Mouse (Mus musculus) olfactory bulb, adult 2 months (tissue): ENCODE results near the gene Vps33a. TPM values are rescaled to one million over a fixed set of nuclear protein-coding genes. Genes with fewer than 3 reads are reported as not detected.

ENCODE experiments used
- H3K27ac ChIP-seq: fragments of 200-500 bp; 2 replicates; pipeline ENCODE4 v1.5.1; 2012; ENCODE audit warnings: low read depth, low read length; ENCODE audit not compliant: insufficient read depth
- H3K4me1 ChIP-seq: fragments of 200-500 bp; 2 replicates; pipeline ENCODE4 v1.6.1; 2012; ENCODE audit warnings: low read length; ENCODE audit not compliant: control insufficient read depth, insufficient read depth
- H3K4me3 ChIP-seq: fragments of 200-500 bp; 2 replicates; pipeline ENCODE4 v1.5.1; 2012; ENCODE audit warnings: mild to moderate bottlenecking, low read depth, low read length, moderate library complexity; ENCODE audit not compliant: insufficient read depth
- CTCF ChIP-seq: fragments of 200-500 bp; IDR thresholded peaks from 2 replicates; pipeline ENCODE4 v1.5.1; 2012; ENCODE audit warnings: low read depth, mild to moderate bottlenecking, low read length, moderate library complexity; ENCODE audit not compliant: insufficient read depth
- POLR2A ChIP-seq: fragments of 200-500 bp; IDR thresholded peaks from 2 replicates; pipeline ENCODE4 v1.6.1; 2012; ENCODE audit warnings: mild to moderate bottlenecking, low read depth, low read length, moderate library complexity; ENCODE audit not compliant: insufficient read depth
- WGBS: fragments of 180-500 bp; shearing (Covaris S2); methylation state at CpG from one replicate; pipeline ENCODE4 v1.1.7; 2018; 5-methylcytosine and 5-hydroxymethylcytosine counted together
- polyA plus RNA-seq: library from polyadenylated mRNA; stranded (reverse); fragments of >200 nt; gene quantifications from 2 replicates; pipeline ENCODE4 v1.2.4, GENCODE M21; 2012; ENCODE audit warnings: low replicate concordance; ENCODE audit not compliant: missing spikeins, insufficient read depth, insufficient read length

The Vps33a gene
- polyA plus RNA-seq, 1 experiment, result not detected

- whole genome bisulfite sequencing, result 92% methylated on average over 10 of the region's 10 CpGs
- Histone ChIP-seq H3K27ac (no peak overlapping the region), H3K4me1 (no peaks in the 10 kb centered on the region), H3K4me3 (no peak overlapping the region)
- TF ChIP-seq POLR2A (no peak), CTCF (no peak)
Observed at GRCm38 (mm10) chr5:123533801-123534200, 39.0 kb downstream of the Vps33a start.

- WGBS, result 88% methylated on average over 8 of the region's 8 CpGs
- H3K4me1 ChIP-seq, result no peaks in the 10 kb centered on the region
- H3K27ac ChIP-seq, result no peak overlapping the region
- no peak overlapping the region for H3K4me3 ChIP-seq
- TF ChIP-seq CTCF (no peak), POLR2A (no peak)
Observed at GRCm38 (mm10) chr5:123530056-123530455, 42.8 kb downstream of the Vps33a start.

DNA sequence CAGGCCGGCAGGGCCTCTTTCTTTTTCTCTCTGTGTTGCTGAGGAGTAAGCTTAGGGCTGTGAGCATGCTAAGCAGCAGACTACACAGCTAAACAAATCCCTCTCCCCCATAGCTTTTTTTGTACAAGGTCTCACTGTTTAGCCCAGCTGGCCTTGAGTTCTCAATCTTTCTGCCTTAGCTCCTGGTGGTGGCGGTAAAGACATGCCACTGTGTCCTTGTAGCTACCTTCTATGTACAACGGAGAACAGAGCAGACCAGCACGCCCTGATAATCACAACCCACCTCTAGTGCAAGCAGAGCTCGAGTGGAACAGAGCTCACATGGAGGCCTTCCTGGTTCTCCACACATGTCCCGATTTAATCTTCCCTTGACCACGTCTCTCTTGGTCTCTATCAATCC, 44.2 kb downstream of the Vps33a start:
- 70% methylated on average over 7 of the region's 7 CpGs for WGBS
- TF ChIP-seq POLR2A (no peak), CTCF (no peak)
- Histone ChIP-seq H3K4me3 (no peak overlapping the region), H3K4me1 (peaks cover 6% of the 10 kb centered on the region), H3K27ac (no peak overlapping the region)

DNA sequence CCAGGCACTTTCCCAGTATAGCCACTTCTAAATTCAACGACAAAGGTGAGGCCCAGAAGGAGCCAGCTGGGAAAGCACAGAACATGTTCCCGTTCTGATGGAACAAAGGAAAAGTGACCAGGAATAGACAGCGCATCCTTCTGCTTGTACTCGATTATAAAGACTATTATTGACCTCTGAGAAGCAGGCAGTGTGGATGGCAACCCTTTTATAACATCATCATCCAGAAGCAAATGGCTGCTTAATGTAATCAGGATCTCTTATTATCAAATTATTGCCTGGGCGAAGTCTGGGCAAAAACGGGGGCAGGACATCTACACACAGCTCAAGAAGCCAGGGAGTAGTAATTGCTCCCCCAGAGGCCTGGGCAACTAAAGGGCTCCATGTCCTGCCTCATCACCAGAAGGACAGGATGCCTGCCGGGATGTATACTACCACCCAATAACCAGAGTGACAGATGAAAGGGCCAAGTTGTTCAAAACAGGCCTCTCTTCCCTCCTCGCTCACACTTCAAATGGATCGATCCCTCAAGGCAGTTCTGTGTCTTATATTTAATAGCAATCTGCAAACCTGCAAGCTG, 46.8 kb downstream of the Vps33a start:
- WGBS, result 91% methylated on average over 9 of the region's 9 CpGs
- H3K4me1 ChIP-seq, result peaks cover 8% of the 10 kb centered on the region
- no peak overlapping the region for H3K4me3 ChIP-seq
- TF ChIP-seq CTCF, result no peak
- no peak for TF ChIP-seq POLR2A
- no peak overlapping the region for H3K27ac ChIP-seq

- WGBS, result 86% methylated on average over 7 of the region's 7 CpGs
- Histone ChIP-seq H3K27ac (no peak within 1 kb of the TSS), H3K4me3 (peak within 1 kb of the TSS; percentile 90), H3K4me1 (peaks cover 8% of the 10 kb centered on the region)
- TF ChIP-seq CTCF, result no peak
- no peak for TF ChIP-seq POLR2A
Observed at GRCm38 (mm10) chr5:123525281-123525680, 47.6 kb downstream of the Vps33a start, which contains the start of gene Gm49027. Gm49027 (minus strand) TSS chr5:123525488.

DNA sequence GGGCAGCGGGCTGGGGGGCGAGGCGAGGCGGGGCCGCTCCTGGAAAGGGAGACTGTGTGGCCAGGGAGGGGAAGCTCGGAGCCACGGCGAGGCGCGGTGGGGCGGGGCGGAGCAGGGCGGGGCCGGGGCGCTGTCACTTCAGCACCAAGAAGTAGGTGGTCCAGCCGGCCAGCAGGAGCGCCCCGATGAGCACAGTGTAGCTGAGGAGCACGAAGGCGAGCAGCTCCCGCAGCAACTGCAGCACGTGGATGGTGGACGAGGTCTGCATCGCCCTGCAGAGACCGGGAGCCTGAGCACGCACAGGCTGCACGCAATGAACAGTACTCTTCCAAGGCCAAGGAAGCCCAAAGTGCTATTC, 48.5 kb downstream of the Vps33a start:
- TF ChIP-seq CTCF, result no peak
- no peak for TF ChIP-seq POLR2A
- H3K4me3 ChIP-seq, result peak overlapping the region; percentile 90
- H3K27ac ChIP-seq, result no peak overlapping the region
- peaks cover 8% of the 10 kb centered on the region for H3K4me1 ChIP-seq
- WGBS, result 2% methylated on average over 26 of the region's 27 CpGs

- peaks cover 8% of the 10 kb centered on the region for H3K4me1 ChIP-seq
- TF ChIP-seq POLR2A, result peak; percentile 99
- TF ChIP-seq CTCF, result no peak
- no peak within 1 kb of the TSS for H3K27ac ChIP-seq
- WGBS, result under 1% methylated on average over 82 of the region's 82 CpGs
- H3K4me3 ChIP-seq, result peak within 1 kb of the TSS; percentile 90
Observed at GRCm38 (mm10) chr5:123523692-123524392, 49.0 kb downstream of the Vps33a start, which contains the start of gene Diablo. Diablo (minus strand) TSS chr5:123524176.

GRCm38 (mm10) chr5:123522166-123522565, 50.7 kb downstream of the Vps33a start:
- Histone ChIP-seq H3K27ac (no peak overlapping the region), H3K4me3 (no peak overlapping the region), H3K4me1 (peaks cover 8% of the 10 kb centered on the region)
- 89% methylated on average over 1 of the region's 1 CpGs for WGBS
- TF ChIP-seq CTCF (no peak), POLR2A (no peak)

GRCm38 (mm10) chr5:123521621-123522020, 51.2 kb downstream of the Vps33a start:
- no peak overlapping the region for H3K27ac ChIP-seq
- no peak overlapping the region for H3K4me3 ChIP-seq
- WGBS, result 79% methylated on average over 1 of the region's 1 CpGs
- TF ChIP-seq POLR2A, result no peak
- no peak for TF ChIP-seq CTCF
- peaks cover 8% of the 10 kb centered on the region for H3K4me1 ChIP-seq

DNA sequence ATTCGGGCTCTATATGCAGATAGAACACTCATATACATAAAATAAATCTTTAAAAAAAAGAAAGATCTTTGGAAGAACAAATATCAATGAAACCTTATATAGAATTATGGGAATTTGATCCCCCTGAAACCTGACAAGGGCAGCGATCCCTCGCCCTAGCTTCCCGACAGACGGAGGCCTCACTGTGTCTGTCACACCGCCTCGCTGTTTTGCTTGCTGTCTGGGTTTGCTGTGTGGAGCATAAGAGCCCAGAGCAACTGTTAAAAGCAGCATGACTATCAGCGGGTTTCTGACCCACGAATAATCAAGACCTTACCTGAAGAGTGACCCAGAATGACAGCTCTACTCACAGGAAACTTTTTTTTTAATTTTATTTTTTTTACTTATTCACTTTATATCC, 52.2 kb downstream of the Vps33a start:
- Histone ChIP-seq H3K4me3 (no peak overlapping the region), H3K27ac (no peak overlapping the region), H3K4me1 (peaks cover 8% of the 10 kb centered on the region)
- TF ChIP-seq CTCF (no peak), POLR2A (no peak)
- WGBS, result 84% methylated on average over 9 of the region's 9 CpGs
